Mouse (Mus musculus) kidney, adult 8-10 months (tissue): ENCODE data around the gene Ankrd31.

ENCODE experiments used
- DNase-seq, 2 experiments: peaks; one replicate each; pipeline ENCODE4 v3.0.0; 2022

Gene Ankrd31

DNA sequence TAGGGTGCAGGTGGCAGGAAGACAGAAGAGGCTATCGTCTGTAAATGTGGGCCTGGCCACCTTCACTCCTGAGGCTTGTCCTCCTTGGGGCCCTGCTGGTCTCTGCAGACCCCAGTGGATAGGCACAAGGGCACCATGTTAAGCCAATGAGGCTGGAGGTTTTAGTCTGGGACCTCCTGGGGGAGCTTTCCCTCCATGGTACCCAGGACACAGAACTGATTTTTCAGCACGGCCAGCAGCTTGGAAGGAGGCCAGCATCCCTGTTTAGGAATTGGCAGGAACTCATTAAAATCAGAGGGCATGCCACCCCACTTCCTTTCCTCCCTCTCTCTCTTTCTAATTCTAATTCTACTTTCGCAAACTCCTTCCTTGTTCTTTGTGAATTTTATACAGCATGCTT, 195.5 kb downstream of the Ankrd31 start:
- peak; percentile 58 to 67 for DNase-seq

GRCm38 (mm10) chr13:96945748-96946147, 197.7 kb downstream of the Ankrd31 start:
- DNase-seq = no peak

DNA sequence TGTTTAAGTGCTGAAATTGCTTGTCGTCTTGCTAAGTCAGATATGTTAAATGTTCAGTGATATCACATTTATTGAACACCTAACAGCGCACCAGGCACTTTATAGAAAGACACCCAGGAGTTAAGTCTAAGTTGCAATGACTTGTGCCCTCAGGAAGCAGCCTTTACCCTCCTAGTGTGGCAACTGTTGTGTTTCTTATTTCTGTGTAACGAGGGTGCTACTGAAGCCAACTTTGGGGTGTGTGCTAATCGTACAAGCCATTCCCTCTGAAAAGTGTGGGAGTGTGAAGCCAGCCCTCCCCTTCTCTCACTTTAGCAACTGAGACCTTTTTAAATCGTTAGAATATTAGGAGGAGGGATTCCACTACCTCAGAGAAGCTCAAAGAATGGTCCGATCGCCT, 199.7 kb downstream of the Ankrd31 start:
- DNase-seq = no peak

- DNase-seq = no peak
Measured at GRCm38 (mm10) chr13:96951880-96952279, 203.8 kb downstream of the Ankrd31 start.

DNA sequence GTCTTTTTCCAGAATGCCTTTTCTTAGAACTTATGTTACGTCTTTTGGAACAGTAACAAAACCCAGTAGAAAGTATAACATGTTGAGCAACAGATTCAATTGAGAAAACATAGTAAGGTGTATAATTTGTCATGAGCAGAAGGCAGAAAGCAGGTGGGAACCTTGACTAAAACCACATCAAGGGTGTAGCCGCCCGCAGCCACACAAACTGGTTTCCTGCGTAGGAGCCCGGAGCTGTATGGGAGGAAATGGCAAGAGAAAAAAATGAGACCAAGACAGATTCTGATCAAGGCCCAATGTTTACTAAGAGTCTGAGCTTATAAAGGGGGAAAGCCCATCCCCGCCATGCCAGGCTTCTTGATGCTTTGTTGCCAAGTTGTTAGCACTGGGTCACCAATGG, 208.4 kb downstream of the Ankrd31 start:
- no peak for DNase-seq
